Mouse (Mus musculus) erythroblast, embryonic 14.5 days (primary cell): ENCODE data around the gene Shb. TPM values are rescaled to one million over a fixed set of nuclear protein-coding genes. Genes with fewer than 3 reads are reported as not detected.
A peak's percentile ranks its signal among the peaks of the same experiment; 100 is the strongest.

ENCODE experiments used
- H3K27me3 ChIP-seq: 2 replicates; pipeline ENCODE4 v1.6.1; 2012; ENCODE audit warnings: inconsistent platforms; ENCODE audit not compliant: control insufficient read depth
- H3K36me3 ChIP-seq: 2 replicates; pipeline ENCODE4 v1.6.1; 2012; ENCODE audit warnings: mild to moderate bottlenecking, inconsistent platforms; ENCODE audit not compliant: control insufficient read depth
- H3K4me1 ChIP-seq: 2 replicates; pipeline ENCODE4 v1.6.1; 2012; ENCODE audit warnings: inconsistent platforms; ENCODE audit not compliant: control insufficient read depth
- H3K4me3 ChIP-seq: replicated peaks from 2 replicates; pipeline ENCODE3; 2012; ENCODE audit warnings: moderate library complexity, mild to moderate bottlenecking, inconsistent platforms
- H3K9me3 ChIP-seq: 2 replicates; pipeline ENCODE4 v1.6.1; 2012; ENCODE audit warnings: low read length, inconsistent platforms, mixed read lengths; ENCODE audit not compliant: control insufficient read depth
- GATA1 ChIP-seq: IDR thresholded peaks from 2 replicates; pipeline ENCODE4 v1.6.1; 2012; ENCODE audit warnings: low read length, inconsistent platforms, mixed read lengths
- TAL1 ChIP-seq: IDR thresholded peaks from 3 replicates; pipeline ENCODE4 v1.6.1; 2012; ENCODE audit warnings: low read length, inconsistent platforms, mixed read lengths
- polyA plus RNA-seq: library from polyadenylated mRNA; stranded (reverse); fragments of >175 nt; gene quantifications from 2 replicates; pipeline ENCODE4 v1.2.3, GENCODE M21; 2012

Shb gene
- polyA plus RNA-seq, 1 experiment, result 15.2 TPM

DNA sequence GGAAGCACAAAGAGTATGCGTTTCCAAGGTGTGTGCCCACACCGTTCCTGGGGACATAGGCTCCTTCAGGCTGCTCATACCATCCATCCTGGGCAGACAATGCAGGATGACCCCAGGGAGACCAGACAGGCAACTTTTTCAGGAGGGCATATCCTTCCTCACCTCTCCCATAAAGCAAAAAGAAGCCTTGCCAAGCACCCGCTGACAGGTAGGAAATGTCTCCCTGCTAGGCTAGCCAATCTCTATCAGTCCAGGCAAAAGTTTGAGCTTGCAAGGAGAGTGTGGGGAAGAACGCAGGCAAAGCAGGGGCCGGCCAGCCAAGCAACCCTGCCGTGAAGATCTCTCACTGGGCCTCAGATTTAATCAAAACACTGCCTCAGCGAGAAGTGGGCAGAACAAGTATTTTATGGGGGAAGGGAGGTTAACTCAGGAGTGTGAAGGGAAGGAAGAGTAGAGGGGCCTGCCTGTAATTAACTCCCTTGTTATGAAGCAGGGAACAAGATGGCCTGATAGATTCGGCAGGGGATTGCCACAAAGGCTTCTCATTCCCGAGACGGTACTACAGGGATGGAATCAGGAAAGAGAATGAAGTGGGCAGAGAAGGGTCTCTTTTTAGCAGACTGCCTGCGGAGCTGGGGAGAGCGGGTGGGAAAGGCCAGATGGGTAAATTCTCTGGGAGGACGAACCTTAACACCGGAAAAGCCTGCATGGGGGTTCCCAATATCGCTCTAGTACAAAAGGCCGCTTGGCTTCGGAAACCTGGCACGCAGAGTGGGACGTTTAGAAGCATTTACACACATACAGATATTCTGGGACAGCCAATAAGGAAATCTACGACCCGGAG, 3.7 kb downstream of the Shb start:
- Histone ChIP-seq H3K4me3 (peak overlapping the region; percentile 96), H3K4me1 (peaks cover 84% of the 10 kb centered on the region), H3K27me3 (peaks cover 26% of the 10 kb centered on the region), H3K36me3 (peaks cover 48% of the 10 kb centered on the region), H3K9me3 (peaks cover 2% of the 10 kb centered on the region; the same call in 1 of the 2 replicates)
- no peak for TF ChIP-seq GATA1
- TF ChIP-seq TAL1, result no peak

DNA sequence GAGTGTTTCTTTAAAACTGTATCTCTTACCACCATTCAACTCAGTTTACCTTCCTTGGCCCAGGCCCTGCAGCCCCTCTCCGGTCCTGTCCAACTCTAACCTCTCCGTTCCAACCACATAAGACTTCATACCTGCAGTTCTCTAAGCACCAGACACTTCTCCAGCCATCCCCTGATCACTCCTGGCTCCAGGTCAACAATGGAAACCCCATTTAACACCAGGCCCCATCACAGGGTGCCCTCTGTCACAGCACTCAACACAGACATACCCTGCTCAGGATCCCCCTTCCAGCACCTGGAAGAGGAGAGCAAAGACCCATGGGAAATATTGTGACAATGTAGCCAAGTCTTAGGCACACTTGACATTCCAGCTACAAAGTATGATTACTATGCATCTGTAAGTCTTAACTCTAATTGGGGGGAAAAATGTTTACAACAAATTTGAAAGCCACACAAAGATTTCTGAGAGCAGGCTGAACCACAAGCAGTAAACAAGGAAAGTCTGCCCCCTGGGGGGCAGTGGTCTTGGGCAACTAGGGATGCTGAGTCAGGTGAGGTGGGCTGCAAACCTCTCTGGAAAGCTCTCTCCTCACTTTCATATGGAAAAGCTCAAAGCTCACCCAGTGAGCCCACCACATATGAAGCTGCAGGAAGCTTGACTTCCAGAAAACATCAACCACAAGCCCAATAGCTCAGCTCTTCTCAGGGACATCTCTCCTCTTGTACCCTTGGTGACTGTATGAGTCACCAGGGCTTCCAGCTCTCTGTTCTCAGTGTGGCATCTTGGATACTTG, 4.5 kb downstream of the Shb start:
- Histone ChIP-seq H3K9me3 (peaks cover 2% of the 10 kb centered on the region; the same call in 1 of the 2 replicates), H3K4me1 (peaks cover 92% of the 10 kb centered on the region), H3K36me3 (peaks cover 56% of the 10 kb centered on the region), H3K4me3 (peak overlapping the region; percentile 96), H3K27me3 (peaks cover 24% of the 10 kb centered on the region)
- TF ChIP-seq TAL1 (no peak), GATA1 (no peak)

DNA sequence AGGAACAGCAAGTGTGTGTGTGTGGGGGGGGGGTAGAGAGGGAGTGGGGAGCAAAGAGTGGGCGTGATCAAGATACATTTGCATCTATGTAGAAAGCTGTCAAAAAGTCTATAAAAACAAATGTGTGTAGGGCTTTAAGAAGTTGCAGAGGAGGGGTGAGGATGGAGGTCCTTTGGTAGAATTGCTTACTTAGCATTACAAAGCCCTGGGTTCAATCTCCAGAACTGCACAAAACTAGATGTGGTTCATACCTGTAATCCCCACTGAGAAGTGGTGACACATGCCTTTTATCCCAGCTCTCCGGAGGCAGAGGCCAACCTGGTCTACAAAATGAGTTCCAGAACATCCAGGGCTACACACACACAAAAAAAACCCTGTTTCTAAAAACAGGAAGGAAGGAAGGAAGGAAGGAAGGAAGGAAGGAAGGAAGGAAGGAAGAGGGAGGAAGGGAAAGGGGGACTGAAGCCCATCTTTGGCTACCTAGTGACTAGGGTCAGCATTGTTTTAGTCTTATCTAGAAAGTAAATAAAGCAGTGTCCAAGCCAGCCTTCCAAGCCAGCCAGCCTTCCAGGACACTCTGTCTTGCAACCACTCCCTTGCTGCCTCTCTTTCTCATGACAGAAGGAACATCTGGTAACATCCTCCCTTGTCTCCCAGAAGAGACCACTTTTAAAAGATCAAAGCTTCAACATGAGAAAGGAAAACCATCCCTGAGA, 5.3 kb downstream of the Shb start:
- peaks cover 92% of the 10 kb centered on the region for H3K4me1 ChIP-seq
- no peak for TF ChIP-seq GATA1
- no peak for TF ChIP-seq TAL1
- peak overlapping the region; percentile 96 for H3K4me3 ChIP-seq
- H3K9me3 ChIP-seq, result peaks cover 2% of the 10 kb centered on the region; the same call in 1 of the 2 replicates
- peaks cover 63% of the 10 kb centered on the region for H3K36me3 ChIP-seq
- peaks cover 24% of the 10 kb centered on the region for H3K27me3 ChIP-seq

DNA sequence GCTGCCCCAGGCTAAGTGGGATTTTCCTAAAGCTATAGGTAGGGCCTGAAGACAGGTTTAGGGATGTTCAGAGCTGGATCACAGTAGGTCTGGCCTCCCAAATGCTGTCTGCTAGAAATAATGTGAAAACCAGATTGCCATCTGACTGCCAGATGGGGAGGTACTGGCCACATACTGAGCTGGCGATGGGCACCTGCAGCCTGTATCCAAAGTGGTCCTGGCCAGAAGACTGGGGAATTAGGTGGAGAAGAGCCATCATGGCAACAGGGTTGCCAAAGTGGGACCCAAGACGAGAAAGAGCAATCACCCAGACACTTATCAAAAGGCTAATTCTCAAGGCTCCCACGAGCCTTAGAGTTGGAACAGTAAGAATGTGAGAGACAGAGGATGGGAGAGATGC, 6.1 kb downstream of the Shb start:
- Histone ChIP-seq H3K4me3 (peak overlapping the region; percentile 96), H3K9me3 (peaks cover 2% of the 10 kb centered on the region; the same call in 1 of the 2 replicates), H3K36me3 (peaks cover 72% of the 10 kb centered on the region), H3K27me3 (peaks cover 24% of the 10 kb centered on the region), H3K4me1 (peaks cover 92% of the 10 kb centered on the region)
- TF ChIP-seq GATA1 (no peak), TAL1 (no peak)

DNA sequence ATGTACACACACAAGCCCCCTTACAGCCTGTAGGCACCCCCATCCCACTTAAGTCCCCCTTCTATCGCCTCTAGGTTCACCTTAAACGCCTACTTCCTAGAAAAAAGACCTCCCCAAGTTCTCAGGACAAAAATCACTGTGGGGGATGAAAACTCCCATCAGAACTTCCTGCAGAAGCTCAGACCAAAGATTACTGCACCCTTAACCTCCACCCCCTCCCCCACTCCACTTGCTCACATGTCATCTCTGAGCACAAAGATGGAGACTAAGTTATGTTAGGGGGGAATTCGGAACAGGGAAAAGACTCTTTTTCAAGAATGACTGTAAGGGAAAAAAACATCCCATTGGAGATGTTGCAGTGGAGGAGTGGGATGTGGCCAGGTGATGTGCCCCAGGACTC, 6.7 kb downstream of the Shb start:
- peaks cover 78% of the 10 kb centered on the region for H3K36me3 ChIP-seq
- TF ChIP-seq TAL1 (no peak), GATA1 (no peak)
- peaks cover 93% of the 10 kb centered on the region for H3K4me1 ChIP-seq
- H3K9me3 ChIP-seq, result peaks cover 2% of the 10 kb centered on the region; the same call in 1 of the 2 replicates
- H3K4me3 ChIP-seq, result no peak overlapping the region
- H3K27me3 ChIP-seq, result peaks cover 24% of the 10 kb centered on the region

DNA sequence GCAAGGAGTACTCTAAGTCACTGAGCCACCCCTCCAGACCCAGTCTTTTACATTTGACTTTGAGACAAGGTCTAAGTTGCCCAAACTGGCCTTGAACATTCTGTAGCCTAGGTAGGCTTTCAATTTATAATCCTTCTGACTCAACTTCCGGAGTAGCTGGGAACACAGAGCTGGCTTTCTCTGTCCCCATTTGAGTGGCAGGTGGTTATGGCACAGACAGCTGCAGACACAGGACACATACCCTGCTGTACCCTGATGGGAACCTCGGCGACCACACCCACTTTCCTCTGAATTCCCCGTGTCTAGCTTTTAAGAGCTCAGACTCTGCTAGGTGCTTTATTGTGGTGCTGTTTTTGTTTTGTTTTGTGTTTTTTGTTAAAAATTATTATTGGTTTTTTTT, 7.7 kb downstream of the Shb start:
- TF ChIP-seq GATA1, result no peak

DNA sequence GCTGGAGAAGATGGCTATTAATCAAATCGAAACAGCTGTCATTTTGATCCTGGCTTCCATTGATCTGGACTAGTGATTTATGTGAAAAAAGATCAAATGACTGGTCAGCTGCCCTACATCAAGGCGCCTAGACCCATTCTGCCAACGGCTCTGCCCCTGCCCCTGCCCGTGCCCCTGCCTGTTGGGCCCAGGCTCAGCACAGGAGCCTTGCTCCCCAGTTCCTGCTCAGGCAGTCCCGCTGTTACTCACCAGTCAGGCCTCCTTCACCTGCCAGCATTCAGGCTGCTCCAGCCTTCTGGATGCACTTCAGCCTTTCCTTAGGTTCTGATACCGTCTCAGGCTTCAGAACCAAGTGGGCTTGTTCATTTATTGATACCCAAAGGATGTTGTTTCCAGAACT, 8.9 kb downstream of the Shb start:
- peaks cover 2% of the 10 kb centered on the region; the same call in 1 of the 2 replicates for H3K9me3 ChIP-seq
- H3K36me3 ChIP-seq, result peaks cover 96% of the 10 kb centered on the region
- peaks cover 4% of the 10 kb centered on the region for H3K27me3 ChIP-seq
- H3K4me1 ChIP-seq, result peaks cover 93% of the 10 kb centered on the region
- TF ChIP-seq GATA1, result no peak
- no peak for TF ChIP-seq TAL1
- H3K4me3 ChIP-seq, result peak overlapping the region; percentile 26

More for the DNA sequence above, 7.7 kb downstream of the Shb start:
- Histone ChIP-seq H3K4me1 (peaks cover 98% of the 10 kb centered on the region), H3K27me3 (peaks cover 17% of the 10 kb centered on the region), H3K36me3 (peaks cover 87% of the 10 kb centered on the region), H3K4me3 (no peak overlapping the region), H3K9me3 (peaks cover 2% of the 10 kb centered on the region; the same call in 1 of the 2 replicates)

DNA sequence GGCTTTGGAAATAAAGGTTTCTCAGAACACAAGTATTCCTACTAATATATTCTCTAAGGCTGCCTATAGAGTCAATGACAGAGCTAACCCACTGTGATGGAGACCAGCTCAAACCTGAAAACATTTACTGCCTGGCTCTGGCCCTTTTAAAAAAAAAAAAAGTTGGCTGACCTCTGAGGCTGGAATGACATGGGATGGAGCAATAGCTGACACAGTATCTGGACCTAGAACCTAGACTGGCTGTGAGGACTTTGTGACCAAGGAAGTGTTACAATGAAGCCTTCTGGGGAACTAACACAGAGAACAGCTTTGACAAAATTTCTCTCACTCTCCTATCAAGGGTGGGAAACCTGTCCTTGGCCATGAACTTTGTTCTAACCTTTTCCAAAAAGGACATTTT, 9.3 kb downstream of the Shb start:
- Histone ChIP-seq H3K27me3 (peaks cover under 1% of the 10 kb centered on the region; the same call in 1 of the 2 replicates), H3K4me3 (peak overlapping the region; percentile 51), H3K36me3 (peaks cover 96% of the 10 kb centered on the region), H3K4me1 (peaks cover 93% of the 10 kb centered on the region), H3K9me3 (peaks cover 2% of the 10 kb centered on the region; the same call in 1 of the 2 replicates)
- TF ChIP-seq TAL1, result no peak
- TF ChIP-seq GATA1, result no peak
